14 mouse cellular contexts compared by ENCODE assay signal in the genomic region with DNA sequence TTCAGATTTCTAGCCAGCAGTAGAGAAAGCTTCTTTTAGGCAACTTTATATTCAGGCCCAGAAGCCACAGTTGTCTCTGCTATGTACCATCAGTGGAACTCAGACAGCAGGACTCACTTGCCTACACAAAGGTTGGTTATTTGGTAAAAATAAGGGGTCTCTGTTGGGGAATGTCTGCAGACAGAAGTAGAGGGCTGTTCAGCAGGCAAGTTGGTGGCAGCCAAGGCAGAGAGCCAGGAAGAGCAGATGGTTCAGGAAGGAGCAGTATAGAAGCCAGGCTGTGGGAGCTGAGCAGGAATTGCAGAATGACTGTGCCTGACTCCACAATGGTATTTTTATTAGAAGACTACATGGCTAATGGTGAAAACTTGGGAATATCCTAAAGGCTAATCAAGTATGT.
DNase-seq lines count a peak whose midpoint lies in the region; ATAC-seq and TF ChIP-seq lines count a peak whose summit lies in the region.
"Had no signal": no experiment of that assay in that cellular context is flagged by ENCODE, and none has a peak within 500 bp of the region (broad histone marks: within the 10 kb centered on the region; RNA-seq: fewer than 3 reads in every experiment).

No protein-coding gene starts in this region.

- no peak for TF ChIP-seq EP300 in lung, postnatal 0 days (IDR thresholded peaks at IDR 0.05)

- no peak overlapping the region for H3K4me2 ChIP-seq in lung, embryonic 14.5 days
- no peak overlapping the region for H3K4me2 ChIP-seq in lung, postnatal 0 days (replicated peaks; ENCODE audit: low read depth, low read length)
- H3K4me2 ChIP-seq in forebrain, embryonic 16.5 days (ENCODE audit: low read length): no peak overlapping the region
- H3K4me2 ChIP-seq: heart, embryonic 13.5 days; liver, embryonic 12.5 days had no signal

- no peaks in the 10 kb centered on the region for H3K27me3 ChIP-seq in lung, embryonic 14.5 days (ENCODE audit: insufficient read depth, low read length)
- H3K27me3 ChIP-seq in lung, postnatal 0 days (replicated peaks; ENCODE audit: insufficient read depth, low read length): no peaks in the 10 kb centered on the region
- no peaks in the 10 kb centered on the region for H3K27me3 ChIP-seq in forebrain, embryonic 16.5 days (replicated peaks; ENCODE audit: control insufficient read depth, insufficient read depth, low read length)
- H3K27me3 ChIP-seq: heart, embryonic 13.5 days; liver, embryonic 12.5 days had no signal

- H3K27ac ChIP-seq in lung, embryonic 14.5 days (ENCODE audit: low read depth): no peak overlapping the region
- no peak overlapping the region for H3K27ac ChIP-seq in lung, postnatal 0 days (ENCODE audit: low read length)
- peak overlapping the region; percentile 59 for H3K27ac ChIP-seq in forebrain, embryonic 16.5 days (ENCODE audit: low read length)
- H3K27ac ChIP-seq: heart, embryonic 13.5 days; liver, embryonic 12.5 days had no signal

- peak; percentile 18 for DNase-seq in lung, embryonic 14.5 days
- DNase-seq in lung, postnatal 0 days (ENCODE audit: low spot score): no peak
- DNase-seq in layer of hippocampus, postnatal 14 days (ENCODE audit: low spot score in 2 of 2): peak; percentile 71 to 90
- DNase-seq in right cerebral cortex, postnatal 25 days: peak; percentile 46
- no peak for DNase-seq in kidney, postnatal 4 days
- DNase-seq in gastrocnemius, adult 18-20 months (ENCODE audit: low spot score): no peak
- no peak for DNase-seq in gastrocnemius, adult 8-10 months (ENCODE audit: low spot score in 2 of 2)
- DNase-seq: kidney, adult 18-20 months; thymus, postnatal 14 days had no signal

- H3K4me3 ChIP-seq in lung, embryonic 14.5 days (ENCODE audit: low read depth, low read length): no peak overlapping the region
- H3K4me3 ChIP-seq in lung, postnatal 0 days (ENCODE audit: low read depth, low read length): no peak overlapping the region
- no peak overlapping the region for H3K4me3 ChIP-seq in forebrain, embryonic 16.5 days (replicated peaks; ENCODE audit: low read length)
- H3K4me3 ChIP-seq: erythroblast, embryonic 14.5 days; heart, embryonic 13.5 days; liver, embryonic 12.5 days had no signal

- no peaks in the 10 kb centered on the region for H3K36me3 ChIP-seq in lung, embryonic 14.5 days (ENCODE audit: insufficient read depth)
- H3K36me3 ChIP-seq in lung, postnatal 0 days (ENCODE audit: insufficient read depth, low read length): no peaks in the 10 kb centered on the region
- H3K36me3 ChIP-seq in forebrain, embryonic 16.5 days (ENCODE audit: control insufficient read depth, insufficient read depth): no peaks in the 10 kb centered on the region
- H3K36me3 ChIP-seq: heart, embryonic 13.5 days; liver, embryonic 12.5 days had no signal

- TF ChIP-seq CTCF in lung, embryonic 14.5 days (IDR thresholded peaks at IDR 0.05; ENCODE audit: low read depth): no peak
- no peak for TF ChIP-seq CTCF in lung, postnatal 0 days (IDR thresholded peaks at IDR 0.05)

- ATAC-seq in lung, embryonic 14.5 days (ENCODE audit: insufficient read depth): no peak
- no peak for ATAC-seq in lung, postnatal 0 days
- peak; percentile 92 for ATAC-seq in forebrain, embryonic 16.5 days
- ATAC-seq: CD4-positive, CD25-positive, alpha-beta regulatory T cell, adult 4 months; liver, embryonic 12.5 days had no signal

- H3K9me3 ChIP-seq in lung, embryonic 14.5 days (ENCODE audit: low read depth, low read length): no peaks in the 10 kb centered on the region
- H3K9me3 ChIP-seq in lung, postnatal 0 days (ENCODE audit: low read length): no peaks in the 10 kb centered on the region
- H3K9me3 ChIP-seq in forebrain, embryonic 16.5 days (ENCODE audit: control insufficient read depth, low read length): no peaks in the 10 kb centered on the region
- H3K9me3 ChIP-seq: heart, embryonic 13.5 days; liver, embryonic 12.5 days had no signal

- no peaks in the 10 kb centered on the region for H3K4me1 ChIP-seq in lung, embryonic 14.5 days (ENCODE audit: insufficient read depth)
- H3K4me1 ChIP-seq in lung, postnatal 0 days (ENCODE audit: insufficient read depth, low read depth, low read length): no peaks in the 10 kb centered on the region
- peaks cover 3% of the 10 kb centered on the region; the same call in 1 of the 2 replicates for H3K4me1 ChIP-seq in forebrain, embryonic 16.5 days (replicated peaks; ENCODE audit: control insufficient read depth, insufficient read depth, low read length)
- H3K4me1 ChIP-seq: heart, embryonic 13.5 days; liver, embryonic 12.5 days had no signal

- no peak overlapping the region for H3K9ac ChIP-seq in lung, embryonic 14.5 days
- H3K9ac ChIP-seq in lung, postnatal 0 days (replicated peaks; ENCODE audit: low read depth): no peak overlapping the region
- no peak overlapping the region for H3K9ac ChIP-seq in forebrain, embryonic 16.5 days (replicated peaks; ENCODE audit: low read depth, low read length)
- H3K9ac ChIP-seq: heart, embryonic 13.5 days; liver, embryonic 12.5 days had no signal

Comparison
In these comparisons a context has a peak if more than half of its experiments do, and no peak if none do; other contexts are left out.
1. DNase-seq: peak in lung, embryonic 14.5 days (single experiment), layer of hippocampus, postnatal 14 days (2 of 2) and right cerebral cortex, postnatal 25 days (single experiment); none in lung, postnatal 0 days (single experiment), kidney, postnatal 4 days (0 of 2), gastrocnemius, adult 18-20 months (single experiment) and gastrocnemius, adult 8-10 months (0 of 2).